Mouse (Mus musculus) T-helper 17 cell (primary cell): ENCODE measurements at regions not wholly inside any gene's neighbourhood (a gene's known extent, or its start where the extent isn't known, plus 50 kb on each side); places are given as distances from the start of the nearest gene placed in this dataset.

Source experiments
- in situ Hi-C, 2 experiments: fragments of 300-600 bp; cut with MboI, MseI; formaldehyde crosslinking; loops; 1 replicate in 1 of 2; 2 replicates in 1 of 2; pipeline ENCODE4 v1.15.1; 2025; ENCODE audit warnings: high pct_unique_total_duplicates in 2 of 2

GRCm38 (mm10) chr12:32724451-32725188, 94.7 kb upstream of the Nampt start:
- in situ Hi-C loops: loop anchor here in 1 of 2 experiments (10.0 kb wide), 1 partner anchor 1120 kb away; no protein-coding TSS in a partner anchor

DNA sequence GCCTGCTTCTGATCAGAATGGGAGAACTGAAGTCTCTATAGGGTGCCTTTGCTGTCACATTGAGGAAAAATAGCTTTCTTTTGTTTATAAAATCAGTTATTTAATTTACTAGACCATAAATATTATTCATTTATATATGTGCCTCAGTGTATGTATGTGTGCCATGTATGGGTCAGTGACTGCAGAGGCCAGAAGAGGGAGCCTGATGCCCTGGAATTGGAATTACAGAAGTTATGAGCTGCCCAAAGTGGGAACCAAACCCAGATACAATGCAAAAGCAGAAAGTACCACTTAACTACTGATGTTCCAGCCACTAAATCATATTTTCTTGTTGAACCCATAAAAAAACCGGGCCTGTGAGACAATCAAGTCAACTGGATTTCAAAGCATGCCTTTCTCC, 91.8 kb upstream of the Nampt start:
- in situ Hi-C loops: loop anchor here in 1 of 2 experiments (10.0 kb wide), 1 partner anchor 1123 kb away; no protein-coding TSS in a partner anchor

GRCm38 (mm10) chr12:32728425-32728824, 90.9 kb upstream of the Nampt start:
- in situ Hi-C loops: loop anchor here in 1 of 2 experiments (10.0 kb wide), 1 partner anchor 1124 kb away; no protein-coding TSS in a partner anchor

DNA sequence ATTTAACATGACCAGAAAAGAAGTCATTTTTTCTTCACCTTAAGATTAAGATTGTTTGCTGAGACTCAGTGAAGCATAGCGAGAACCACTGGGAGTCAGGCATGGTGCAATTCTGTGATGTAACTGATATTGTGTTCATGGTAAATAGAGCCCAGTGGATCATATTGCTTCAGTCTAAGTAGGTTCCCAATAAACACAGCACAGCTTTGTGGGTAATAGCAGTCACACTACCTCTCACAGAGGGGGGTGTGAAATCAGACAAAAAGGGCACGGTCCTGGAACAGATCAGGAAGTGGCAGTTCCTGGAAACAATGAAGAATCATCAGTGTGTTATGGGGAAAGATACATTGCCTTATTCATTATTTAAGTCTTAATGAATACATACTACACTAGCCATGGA, 84.1 kb upstream of the Nampt start:
- in situ Hi-C loops: no loop called here

GRCm38 (mm10) chr12:32741465-32741864, 77.9 kb upstream of the Nampt start:
- in situ Hi-C loops: loop anchor here in 1 of 2 experiments (10.0 kb wide), 1 partner anchor 153 kb away; no protein-coding TSS in a partner anchor

- in situ Hi-C loops: no loop called here
These were observed 61.8 kb upstream of the Nampt start for GRCm38 (mm10) chr12:32757441-32758119.

DNA sequence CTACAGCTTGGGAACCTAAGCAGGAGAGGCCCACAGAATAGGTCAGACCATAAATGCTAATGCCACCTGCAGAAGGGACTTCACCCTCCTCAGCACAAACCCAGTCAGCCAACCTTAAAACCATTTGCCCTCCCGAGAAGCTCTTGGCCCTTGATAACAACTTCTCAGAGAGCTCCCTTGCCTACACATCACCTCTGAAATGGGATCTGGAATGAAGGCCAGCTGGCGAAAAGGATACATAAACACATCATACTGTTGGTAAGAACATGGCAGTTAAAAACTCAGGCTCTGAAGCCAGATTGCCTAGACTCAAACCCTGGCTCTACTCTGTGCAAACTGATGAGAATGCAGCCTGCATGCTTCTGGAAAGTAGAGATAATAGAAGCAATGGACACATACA, 61.2 kb upstream of the Nampt start:
- in situ Hi-C loops: no loop called here

GRCm38 (mm10) chr12:32760627-32761026, 58.7 kb upstream of the Nampt start:
- in situ Hi-C loops: no loop called here

DNA sequence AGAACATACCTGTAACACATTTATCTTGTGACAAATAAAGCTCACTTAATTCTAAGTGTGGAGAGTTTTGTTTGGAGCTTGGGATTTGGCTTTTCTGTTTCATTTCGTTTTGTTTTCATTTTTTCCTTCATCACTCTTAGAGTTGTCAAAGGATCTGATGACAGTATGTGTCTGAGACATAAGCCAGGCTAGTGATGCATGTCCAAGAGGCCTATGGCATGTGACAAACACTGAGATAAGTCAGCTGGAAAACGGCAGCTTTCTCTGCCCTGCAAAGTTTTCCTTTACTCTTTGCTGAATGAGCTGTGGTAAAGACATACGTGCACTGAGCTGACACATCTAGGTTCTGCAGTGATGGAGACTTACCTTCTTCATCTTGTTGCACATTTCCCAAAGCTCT, 58.3 kb upstream of the Nampt start:
- in situ Hi-C loops: no loop called here

DNA sequence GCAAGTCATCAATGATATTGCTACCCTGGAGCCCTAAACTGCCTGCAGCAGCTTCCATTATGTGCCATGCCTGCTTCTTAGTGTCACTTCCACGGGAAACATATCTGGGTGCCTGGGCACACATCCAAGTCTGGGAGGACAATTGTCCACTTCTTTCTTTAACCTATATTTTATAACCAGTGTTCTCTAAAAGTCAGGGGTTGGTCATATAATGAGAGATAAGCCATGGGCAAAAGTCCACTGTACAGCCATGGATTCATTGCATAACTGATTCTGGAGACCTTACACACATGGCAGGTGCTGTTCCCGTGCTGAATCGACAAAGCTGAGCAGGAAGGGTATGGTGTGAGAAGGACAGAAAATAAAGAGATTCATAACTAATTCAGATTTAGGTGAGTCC, 55.1 kb upstream of the Nampt start:
- in situ Hi-C loops: no loop called here

GRCm38 (mm10) chr12:32764747-32765146, 54.6 kb upstream of the Nampt start:
- in situ Hi-C loops: loop anchor here in 1 of 2 experiments (5.0 kb wide), 1 partner anchor 103 kb away; no protein-coding TSS in a partner anchor

DNA sequence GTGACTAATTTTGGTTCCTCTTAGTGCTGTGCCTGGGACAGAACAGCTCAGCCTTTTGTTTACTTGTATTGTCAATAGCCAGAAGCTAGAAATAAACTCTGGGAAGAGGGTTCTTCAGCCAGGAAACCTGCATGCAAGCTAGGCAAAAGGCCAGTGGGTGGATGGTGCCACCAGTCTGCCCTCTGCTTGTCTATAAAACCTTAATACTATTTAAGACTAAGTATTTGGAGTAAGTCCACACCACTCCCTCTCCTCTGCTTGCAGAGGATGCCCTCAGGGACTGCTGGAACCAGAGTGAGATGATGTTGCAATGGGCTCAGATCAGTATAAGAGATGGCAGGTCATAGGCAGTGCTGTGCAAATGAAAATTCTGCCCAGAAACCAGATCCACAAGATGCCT, 53.5 kb upstream of the Nampt start:
- in situ Hi-C loops: loop anchor here in 1 of 2 experiments (5.0 kb wide), 1 partner anchor 101 kb away; no protein-coding TSS in a partner anchor

DNA sequence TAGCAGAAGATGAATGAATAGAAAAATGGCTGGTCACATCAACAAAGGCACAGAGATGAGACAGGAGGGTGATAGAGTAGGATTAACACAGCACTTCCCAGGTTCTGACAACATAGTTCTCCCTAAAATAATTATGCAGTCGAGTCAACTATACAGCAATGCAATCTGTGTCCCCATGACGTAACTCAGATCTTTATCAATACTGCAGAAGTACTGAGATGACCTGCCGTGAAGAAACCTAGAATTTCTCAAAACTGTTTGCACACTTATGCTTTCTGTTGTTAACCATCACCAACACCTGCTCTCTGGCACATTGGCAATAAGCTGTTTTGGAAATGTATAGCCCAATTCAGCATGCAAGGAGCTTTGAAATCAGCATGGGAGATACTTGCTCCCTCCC, 52.8 kb upstream of the Nampt start:
- in situ Hi-C loops: loop anchor here in 1 of 2 experiments (5.0 kb wide), 1 partner anchor 101 kb away; no protein-coding TSS in a partner anchor

DNA sequence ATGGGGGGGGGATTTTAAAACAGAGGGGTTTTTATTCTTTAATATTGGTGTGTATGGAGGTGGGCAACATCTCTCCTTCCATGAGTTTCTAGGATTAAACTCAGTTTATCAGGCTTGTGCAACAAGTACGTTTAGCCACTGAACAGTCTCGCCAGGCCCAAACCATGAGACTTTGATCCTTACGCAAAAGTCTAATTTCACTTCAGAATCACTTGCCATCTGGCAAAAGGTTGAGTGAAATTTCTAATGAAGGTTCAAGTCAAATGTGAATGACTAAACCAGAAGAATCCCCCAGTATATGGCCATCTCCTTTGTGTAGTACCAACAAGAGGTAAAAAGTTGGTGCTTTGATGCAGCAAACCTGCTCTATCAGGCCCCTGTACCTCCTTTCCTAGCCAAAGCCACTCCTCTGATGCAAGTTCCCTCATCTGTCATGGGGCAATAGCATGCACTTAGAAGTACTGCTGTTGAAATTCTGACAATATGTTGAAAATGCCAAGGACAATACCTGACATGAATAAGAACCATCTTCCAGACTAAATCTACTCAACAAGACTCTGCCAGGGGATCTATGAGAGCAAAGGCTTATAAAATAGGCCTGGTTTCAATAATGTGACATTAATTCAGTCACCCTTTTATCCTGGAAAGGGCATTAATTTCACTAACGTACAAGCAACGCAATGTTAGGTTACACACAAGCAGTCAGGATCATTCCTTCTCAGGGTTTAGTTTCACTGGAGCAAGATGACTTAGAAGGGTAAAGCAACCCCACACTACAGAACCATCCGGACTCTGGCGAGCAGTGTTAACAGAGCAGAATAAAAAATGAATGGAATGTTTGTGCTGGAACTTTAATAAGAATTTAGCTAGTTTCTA, 51.9 kb upstream of the Nampt start:
- in situ Hi-C loops: loop anchor here in 1 of 2 experiments (5.0 kb wide), 1 partner anchor 100 kb away; no protein-coding TSS in a partner anchor

DNA sequence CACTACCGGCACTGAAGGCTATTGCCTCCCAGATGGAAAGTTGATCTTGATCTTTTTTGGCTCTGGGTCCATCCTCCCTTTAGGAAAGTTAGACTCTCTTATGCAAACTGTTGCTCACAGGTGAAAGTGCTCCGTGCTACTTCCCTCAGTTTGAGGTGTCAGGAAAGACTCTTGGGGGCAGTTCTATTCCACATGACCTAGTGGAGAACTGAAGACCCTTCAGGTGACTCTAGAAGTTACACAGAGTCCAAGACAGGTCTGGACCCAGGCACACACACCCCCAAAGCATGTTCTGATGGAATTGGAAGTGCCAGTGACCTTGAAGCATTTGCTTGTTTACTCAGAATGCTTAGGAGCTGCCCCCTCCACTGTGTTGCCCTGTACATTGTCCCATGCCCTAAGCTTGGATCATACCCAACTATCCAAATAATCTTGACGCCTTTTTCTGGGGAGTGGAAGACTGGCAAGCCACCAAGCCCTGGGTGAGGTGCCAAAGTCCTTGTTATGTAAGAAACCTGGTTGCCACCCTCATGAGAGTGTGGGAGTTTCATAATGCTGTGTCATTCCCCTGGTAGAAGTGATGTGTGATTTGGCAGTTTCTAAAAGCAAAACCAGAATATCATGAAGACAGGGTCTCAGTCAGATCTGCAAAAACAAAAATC, 51.1 kb upstream of the Nampt start:
- in situ Hi-C loops: loop anchor here in 1 of 2 experiments (5.0 kb wide), 1 partner anchor 99 kb away; no protein-coding TSS in a partner anchor

- in situ Hi-C loops: loop anchor here in 1 of 2 experiments (5.0 kb wide), 1 partner anchor 98 kb away; no protein-coding TSS in a partner anchor
These were observed 50.4 kb upstream of the Nampt start for GRCm38 (mm10) chr12:32768744-32769535.
